Mouse (Mus musculus) granulocyte monocyte progenitor cell, adult 5-6 weeks (primary cell): ENCODE data around the gene Fam180a. TPM values are rescaled to one million over a fixed set of nuclear protein-coding genes. Genes with fewer than 3 reads are reported as not detected.

Source experiments
- ATAC-seq: replicated peaks from 2 replicates; pipeline ENCODE4 v1.8.0; 2016; ENCODE audit warnings: mild to moderate bottlenecking, moderate TSS enrichment, inconsistent platforms; ENCODE audit not compliant: poor library complexity, severe bottlenecking
- total RNA-seq, 2 experiments: library from RNA; stranded (forward) in 1 of 2; stranded (reverse) in 1 of 2; fragments of 200-712, 200-1000 nt in 1 of 2; fragments of >200 nt in 1 of 2; fragmentation: Nextera tagmentation in 1 of 2; gene quantifications; 2 replicates each; pipeline ENCODE4 v1.2.3; 2014 to 2017

Gene Fam180a
- total RNA-seq, 2 experiments from 2014 or later, result not detected

DNA sequence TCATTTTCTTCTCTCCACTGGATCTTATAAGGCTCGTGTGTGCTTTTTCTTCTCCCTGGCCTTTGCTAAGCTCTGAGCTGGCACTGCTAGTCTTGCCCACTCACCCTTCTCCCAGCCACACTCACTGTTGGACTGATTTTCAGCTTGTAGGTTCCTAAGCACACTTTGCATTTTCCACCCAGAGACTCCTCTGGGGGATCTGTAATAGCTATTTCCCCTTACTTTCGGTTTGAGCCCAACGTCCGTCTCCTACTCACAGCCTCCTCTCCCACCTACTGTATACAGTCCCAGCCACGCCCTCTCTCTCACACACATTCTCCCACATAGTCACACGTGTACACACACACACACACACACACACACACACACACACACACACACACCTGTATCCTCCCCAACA lies 6.1 kb downstream of the Fam180a start:
- no peak for ATAC-seq

GRCm38 (mm10) chr6:35313520-35313919 lies 12.4 kb downstream of the Fam180a start:
- ATAC-seq, result no peak

GRCm38 (mm10) chr6:35309406-35309805 lies 16.5 kb downstream of the Fam180a start:
- ATAC-seq, result no peak

GRCm38 (mm10) chr6:35308037-35308436 lies 17.9 kb downstream of the Fam180a start, which contains the start of gene Slc13a4:
Slc13a4 (minus strand) TSS chr6:35308131.
- no peak for ATAC-seq

GRCm38 (mm10) chr6:35307136-35307535 lies 18.8 kb downstream of the Fam180a start:
- ATAC-seq, result no peak

DNA sequence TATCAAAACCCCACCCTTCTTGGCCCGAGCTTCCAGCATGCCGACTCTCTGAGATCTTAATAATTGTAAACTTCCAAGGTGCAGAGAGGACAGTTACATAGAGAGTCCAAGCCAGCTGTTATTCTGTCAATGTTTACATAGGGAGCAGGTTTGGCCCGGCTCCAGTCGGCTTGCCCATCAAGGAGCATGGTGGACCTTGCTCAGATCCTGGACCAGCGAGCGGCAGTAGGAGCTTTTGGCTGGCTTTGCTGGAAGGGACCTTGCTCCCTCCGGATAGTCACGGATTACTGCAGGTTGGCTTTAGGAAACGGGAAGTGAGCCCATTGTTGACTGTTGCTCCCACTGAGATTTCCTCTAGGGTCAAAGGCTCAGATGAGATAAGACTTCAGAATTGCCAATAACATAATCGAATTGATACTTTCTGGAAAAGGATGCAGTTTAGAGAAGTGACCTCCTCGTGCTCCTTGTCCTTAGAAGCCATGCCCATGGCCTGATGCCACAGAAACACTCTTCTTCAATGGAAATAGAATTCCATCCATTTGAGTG lies 22.5 kb downstream of the Fam180a start:
- ATAC-seq, result no peak

DNA sequence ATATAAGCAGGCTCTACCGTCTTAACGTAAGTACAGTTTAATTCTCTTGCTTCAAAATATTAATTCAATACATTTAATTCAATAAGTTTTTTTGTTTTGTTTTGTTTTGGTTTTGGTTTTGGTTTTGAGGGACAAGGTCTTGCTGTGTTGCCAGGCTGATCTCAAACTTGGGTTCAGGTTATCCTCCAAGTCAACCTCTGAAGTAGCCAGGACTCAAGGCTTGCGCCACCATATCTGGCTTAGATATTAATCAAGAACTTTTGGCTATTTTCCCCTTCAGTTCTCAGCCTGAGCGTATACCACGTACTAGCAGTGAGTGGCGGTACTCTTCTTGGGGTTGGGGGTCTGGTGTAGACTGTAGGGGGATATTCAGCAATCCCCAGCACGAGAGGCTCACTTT lies 23.4 kb downstream of the Fam180a start:
- ATAC-seq, result no peak

DNA sequence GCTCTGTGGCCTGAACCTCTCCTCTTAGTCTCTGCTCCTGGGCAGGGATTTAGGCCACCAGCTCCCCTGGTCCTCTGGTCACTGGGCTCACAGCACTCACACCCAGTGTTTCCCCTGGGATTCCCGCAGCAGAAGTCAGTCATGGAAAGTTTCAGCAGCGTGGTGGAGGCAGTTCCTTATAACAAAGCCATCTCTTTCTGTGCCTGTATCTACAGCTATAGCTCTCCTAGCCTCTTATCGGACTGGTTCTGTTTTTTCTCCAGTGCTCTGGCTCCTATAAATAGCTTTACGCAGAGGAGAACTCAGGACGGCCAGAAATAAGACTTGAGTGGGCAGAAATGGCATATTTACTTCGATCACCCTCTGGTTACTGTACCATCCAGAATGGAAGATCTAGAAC lies 27.6 kb downstream of the Fam180a start:
- no peak for ATAC-seq

- no peak for ATAC-seq
Observed at GRCm38 (mm10) chr6:35297516-35298227, 28.3 kb downstream of the Fam180a start.

GRCm38 (mm10) chr6:35297001-35297400 lies 28.9 kb downstream of the Fam180a start:
- ATAC-seq, result no peak

GRCm38 (mm10) chr6:35294964-35295363 lies 31.0 kb downstream of the Fam180a start:
- no peak for ATAC-seq

GRCm38 (mm10) chr6:35289676-35290075 lies 36.3 kb downstream of the Fam180a start:
- no peak for ATAC-seq

DNA sequence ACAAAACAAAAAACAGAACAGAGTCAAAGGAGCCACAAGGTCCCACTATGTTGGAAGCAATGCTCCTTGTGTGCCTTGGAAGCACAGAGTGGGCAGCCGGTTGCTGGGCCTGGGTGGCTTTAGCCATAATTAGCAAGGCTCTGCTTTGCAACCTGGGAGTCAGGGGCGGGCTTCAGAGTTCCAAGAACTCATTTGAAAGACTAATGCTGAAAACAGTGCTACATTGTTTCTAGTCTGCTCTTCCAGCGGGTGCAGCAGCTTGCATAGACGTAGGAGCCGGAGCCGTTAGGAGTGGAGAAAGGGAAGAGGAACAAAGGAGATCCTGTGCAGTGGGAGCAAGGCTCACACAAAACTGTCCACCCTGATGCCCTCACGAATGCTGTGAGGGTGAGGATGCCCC lies 37.0 kb downstream of the Fam180a start:
- no peak for ATAC-seq

DNA sequence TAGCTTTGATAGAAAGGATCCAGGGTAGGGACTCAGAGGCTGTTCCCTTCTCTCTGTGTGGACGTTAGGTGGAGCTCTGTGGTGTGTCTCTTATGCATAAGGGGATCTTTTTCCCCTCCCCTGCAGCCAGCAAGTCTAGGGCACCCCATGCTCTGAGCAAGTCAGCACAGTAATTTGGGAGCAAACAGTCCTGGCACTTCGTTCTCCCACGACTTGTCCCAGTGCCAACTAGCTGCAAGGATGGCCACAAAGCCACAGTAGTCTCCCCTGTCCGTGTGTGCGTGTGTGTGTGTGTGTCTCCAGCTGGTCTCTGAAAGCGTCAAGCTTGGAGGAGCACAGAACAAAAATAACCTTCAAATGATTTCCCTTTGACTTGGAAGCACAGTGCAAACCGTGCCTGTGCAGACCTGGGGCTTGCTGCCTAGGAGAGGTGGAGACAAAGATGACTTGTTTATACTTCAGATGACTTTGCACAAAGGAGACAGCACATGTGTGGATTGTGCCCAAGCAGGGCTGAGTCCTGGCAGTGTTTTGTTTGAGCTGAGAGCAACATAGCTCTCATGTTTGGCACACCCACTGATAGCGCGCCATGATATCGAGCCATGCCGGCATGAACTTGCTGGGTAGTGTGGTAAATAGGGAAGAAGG lies 37.7 kb downstream of the Fam180a start:
- ATAC-seq, result no peak

GRCm38 (mm10) chr6:35279306-35279705 lies 46.6 kb downstream of the Fam180a start:
- no peak for ATAC-seq

GRCm38 (mm10) chr6:35277903-35278587 lies 47.9 kb downstream of the Fam180a start:
- ATAC-seq, result no peak

- no peak for ATAC-seq
Observed at GRCm38 (mm10) chr6:35273391-35274082, 52.4 kb downstream of the Fam180a start.

- ATAC-seq, result no peak
Observed at GRCm38 (mm10) chr6:35271868-35272765, 53.8 kb downstream of the Fam180a start.

GRCm38 (mm10) chr6:35271094-35271855 lies 54.7 kb downstream of the Fam180a start:
- no peak for ATAC-seq
